Mouse (Mus musculus): ENCODE data around the gene Hdgfl3. TPM values are rescaled to one million over a fixed set of nuclear protein-coding genes. Genes with fewer than 3 reads are reported as not detected.
A peak's percentile ranks its signal among the peaks of the same experiment; 100 is the strongest.

Gene Hdgfl3
- polyA plus RNA-seq, 1 experiment from 2014 or later: 0.41 TPM

- 64% methylated on average over 1 of the region's 1 CpGs for WGBS (ENCODE audit: insufficient replicate concordance)
- Histone ChIP-seq H3K27ac (replicated peaks) (no peak within 1 kb of the TSS), H3K4me3 (replicated peaks) (no peak within 1 kb of the TSS), H3K36me3 (replicated peaks) (no peaks in the 10 kb centered on the region), H3K27me3 (peaks cover 68% of the 10 kb centered on the region), H3K4me2 (peak within 1 kb of the TSS; percentile 27), H3K9ac (no peak within 1 kb of the TSS), H3K4me1 (replicated peaks) (peaks cover 30% of the 10 kb centered on the region), H3K9me3 (replicated peaks) (no peaks in the 10 kb centered on the region)
- ATAC-seq (ENCODE audit: insufficient read depth): no peak
Observed at GRCm38 (mm10) chr7:81855694-81856093, 78.6 kb downstream of the Hdgfl3 start, which contains the start of gene Gm10160. Gene Gm10160, minus strand, starts transcription at chr7:81855794.

GRCm38 (mm10) chr7:81854568-81855307 is 79.5 kb downstream of the Hdgfl3 start:
- Histone ChIP-seq H3K9me3 (replicated peaks) (no peaks in the 10 kb centered on the region), H3K4me2 (peak overlapping the region; percentile 27), H3K27me3 (peaks cover 63% of the 10 kb centered on the region), H3K4me3 (replicated peaks) (no peak overlapping the region), H3K36me3 (replicated peaks) (no peaks in the 10 kb centered on the region), H3K4me1 (replicated peaks) (peaks cover 30% of the 10 kb centered on the region), H3K9ac (no peak overlapping the region), H3K27ac (replicated peaks) (no peak overlapping the region)
- WGBS (ENCODE audit: insufficient replicate concordance): 13% methylated on average over 8 of the region's 8 CpGs
- ATAC-seq (ENCODE audit: insufficient read depth): 0 out of 2 replicates have a peak, but pooled peaks have one; percentile 22

- H3K36me3 ChIP-seq (replicated peaks): no peaks in the 10 kb centered on the region
- H3K4me3 ChIP-seq (replicated peaks): no peak overlapping the region
- H3K9ac ChIP-seq: no peak overlapping the region
- H3K27ac ChIP-seq (replicated peaks): no peak overlapping the region
- H3K9me3 ChIP-seq (replicated peaks): no peaks in the 10 kb centered on the region
- ATAC-seq (ENCODE audit: insufficient read depth): no peak
- peaks cover 15% of the 10 kb centered on the region for H3K4me1 ChIP-seq (replicated peaks)
- H3K27me3 ChIP-seq: peaks cover 47% of the 10 kb centered on the region
- H3K4me2 ChIP-seq: no peak overlapping the region
- WGBS (ENCODE audit: insufficient replicate concordance): 55% methylated on average over 3 of the region's 3 CpGs
Observed at GRCm38 (mm10) chr7:81851706-81852105, 82.6 kb downstream of the Hdgfl3 start.

GRCm38 (mm10) chr7:81850171-81850570 is 84.1 kb downstream of the Hdgfl3 start:
- H3K9ac ChIP-seq: no peak overlapping the region
- no peak overlapping the region for H3K4me3 ChIP-seq (replicated peaks)
- peaks cover 38% of the 10 kb centered on the region for H3K27me3 ChIP-seq
- no peaks in the 10 kb centered on the region for H3K9me3 ChIP-seq (replicated peaks)
- peaks cover 15% of the 10 kb centered on the region for H3K4me1 ChIP-seq (replicated peaks)
- no peak for ATAC-seq (ENCODE audit: insufficient read depth)
- H3K27ac ChIP-seq (replicated peaks): 0 out of 2 replicates have a peak overlapping the region, but pooled peaks have one; percentile 38
- H3K36me3 ChIP-seq (replicated peaks): no peaks in the 10 kb centered on the region
- no peak overlapping the region for H3K4me2 ChIP-seq
- 60% methylated on average over 6 of the region's 6 CpGs for WGBS (ENCODE audit: insufficient replicate concordance)

GRCm38 (mm10) chr7:81849633-81850032 is 84.6 kb downstream of the Hdgfl3 start:
- no peaks in the 10 kb centered on the region for H3K9me3 ChIP-seq (replicated peaks)
- H3K9ac ChIP-seq: no peak overlapping the region
- H3K4me1 ChIP-seq (replicated peaks): peaks cover 15% of the 10 kb centered on the region
- H3K27me3 ChIP-seq: peaks cover 37% of the 10 kb centered on the region
- no peak overlapping the region for H3K4me2 ChIP-seq
- WGBS (ENCODE audit: insufficient replicate concordance): 51% methylated on average over 7 of the region's 7 CpGs
- H3K36me3 ChIP-seq (replicated peaks): no peaks in the 10 kb centered on the region
- 0 out of 2 replicates have a peak overlapping the region, but pooled peaks have one; percentile 38 for H3K27ac ChIP-seq (replicated peaks)
- no peak overlapping the region for H3K4me3 ChIP-seq (replicated peaks)
- ATAC-seq (ENCODE audit: insufficient read depth): no peak

- H3K9ac ChIP-seq: no peak overlapping the region
- H3K4me3 ChIP-seq (replicated peaks): no peak overlapping the region
- no peaks in the 10 kb centered on the region for H3K9me3 ChIP-seq (replicated peaks)
- WGBS (ENCODE audit: insufficient replicate concordance): 38% methylated on average over 5 of the region's 5 CpGs
- peaks cover 12% of the 10 kb centered on the region for H3K4me1 ChIP-seq (replicated peaks)
- peaks cover 37% of the 10 kb centered on the region for H3K27me3 ChIP-seq
- H3K27ac ChIP-seq (replicated peaks): 0 out of 2 replicates have a peak overlapping the region, but pooled peaks have one; percentile 38
- no peak overlapping the region for H3K4me2 ChIP-seq
- no peaks in the 10 kb centered on the region for H3K36me3 ChIP-seq (replicated peaks)
- peak; percentile 44 for ATAC-seq (ENCODE audit: insufficient read depth)
Observed at GRCm38 (mm10) chr7:81849214-81849613, 85.1 kb downstream of the Hdgfl3 start.

- H3K4me3 ChIP-seq (replicated peaks): no peak overlapping the region
- H3K9me3 ChIP-seq (replicated peaks): no peaks in the 10 kb centered on the region
- no peak overlapping the region for H3K27ac ChIP-seq (replicated peaks)
- peaks cover 11% of the 10 kb centered on the region for H3K4me1 ChIP-seq (replicated peaks)
- H3K36me3 ChIP-seq (replicated peaks): no peaks in the 10 kb centered on the region
- no peak overlapping the region for H3K4me2 ChIP-seq
- H3K9ac ChIP-seq: no peak overlapping the region
- no peak for ATAC-seq (ENCODE audit: insufficient read depth)
- 76% methylated on average over 4 of the region's 4 CpGs for WGBS (ENCODE audit: insufficient replicate concordance)
- H3K27me3 ChIP-seq: peaks cover 37% of the 10 kb centered on the region
Observed at GRCm38 (mm10) chr7:81847777-81848176, 86.5 kb downstream of the Hdgfl3 start.

- Histone ChIP-seq H3K36me3 (replicated peaks) (no peaks in the 10 kb centered on the region), H3K9ac (no peak overlapping the region), H3K4me2 (no peak overlapping the region), H3K27me3 (peaks cover 36% of the 10 kb centered on the region), H3K9me3 (replicated peaks) (no peaks in the 10 kb centered on the region), H3K27ac (replicated peaks) (no peak overlapping the region), H3K4me3 (replicated peaks) (no peak overlapping the region), H3K4me1 (replicated peaks) (peaks cover 10% of the 10 kb centered on the region)
- no peak for ATAC-seq (ENCODE audit: insufficient read depth)
- whole genome bisulfite sequencing (ENCODE audit: insufficient replicate concordance): 53% methylated on average over 8 of the region's 8 CpGs
Observed at GRCm38 (mm10) chr7:81847010-81847409, 87.3 kb downstream of the Hdgfl3 start.

GRCm38 (mm10) chr7:81846008-81846407 is 88.3 kb downstream of the Hdgfl3 start:
- H3K36me3 ChIP-seq (replicated peaks): no peaks in the 10 kb centered on the region
- H3K4me3 ChIP-seq (replicated peaks): no peak overlapping the region
- H3K27me3 ChIP-seq: peaks cover 36% of the 10 kb centered on the region
- H3K27ac ChIP-seq (replicated peaks): no peak overlapping the region
- no peak overlapping the region for H3K4me2 ChIP-seq
- no peaks in the 10 kb centered on the region for H3K9me3 ChIP-seq (replicated peaks)
- H3K9ac ChIP-seq: no peak overlapping the region
- no peaks in the 10 kb centered on the region; the same call in 1 of the 2 replicates for H3K4me1 ChIP-seq (replicated peaks)
- ATAC-seq (ENCODE audit: insufficient read depth): no peak
- 60% methylated on average over 8 of the region's 8 CpGs for WGBS (ENCODE audit: insufficient replicate concordance)

- H3K4me2 ChIP-seq: no peak overlapping the region
- no peak overlapping the region for H3K4me3 ChIP-seq (replicated peaks)
- no peak overlapping the region for H3K27ac ChIP-seq (replicated peaks)
- ATAC-seq (ENCODE audit: insufficient read depth): no peak
- WGBS (ENCODE audit: insufficient replicate concordance): 61% methylated on average over 3 of the region's 3 CpGs
- H3K4me1 ChIP-seq (replicated peaks): no peaks in the 10 kb centered on the region; the same call in 1 of the 2 replicates
- H3K36me3 ChIP-seq (replicated peaks): no peaks in the 10 kb centered on the region
- H3K9ac ChIP-seq: no peak overlapping the region
- peaks cover 42% of the 10 kb centered on the region for H3K27me3 ChIP-seq
- no peaks in the 10 kb centered on the region for H3K9me3 ChIP-seq (replicated peaks)
Observed at GRCm38 (mm10) chr7:81845313-81845712, 89.0 kb downstream of the Hdgfl3 start.

- Histone ChIP-seq H3K9me3 (replicated peaks) (no peaks in the 10 kb centered on the region), H3K36me3 (replicated peaks) (no peaks in the 10 kb centered on the region), H3K27ac (replicated peaks) (no peak overlapping the region), H3K4me1 (replicated peaks) (no peaks in the 10 kb centered on the region; the same call in 1 of the 2 replicates), H3K27me3 (peaks cover 38% of the 10 kb centered on the region), H3K9ac (no peak overlapping the region), H3K4me3 (replicated peaks) (no peak overlapping the region), H3K4me2 (no peak overlapping the region)
- 72% methylated on average over 11 of the region's 11 CpGs for WGBS (ENCODE audit: insufficient replicate concordance)
- ATAC-seq (ENCODE audit: insufficient read depth): no peak
Observed at GRCm38 (mm10) chr7:81844801-81845200, 89.5 kb downstream of the Hdgfl3 start.

Measured in liver, embryonic 15.5 days (tissue).